Mouse (Mus musculus): ENCODE measurements around the gene Btg1.

Gene Btg1

DNA sequence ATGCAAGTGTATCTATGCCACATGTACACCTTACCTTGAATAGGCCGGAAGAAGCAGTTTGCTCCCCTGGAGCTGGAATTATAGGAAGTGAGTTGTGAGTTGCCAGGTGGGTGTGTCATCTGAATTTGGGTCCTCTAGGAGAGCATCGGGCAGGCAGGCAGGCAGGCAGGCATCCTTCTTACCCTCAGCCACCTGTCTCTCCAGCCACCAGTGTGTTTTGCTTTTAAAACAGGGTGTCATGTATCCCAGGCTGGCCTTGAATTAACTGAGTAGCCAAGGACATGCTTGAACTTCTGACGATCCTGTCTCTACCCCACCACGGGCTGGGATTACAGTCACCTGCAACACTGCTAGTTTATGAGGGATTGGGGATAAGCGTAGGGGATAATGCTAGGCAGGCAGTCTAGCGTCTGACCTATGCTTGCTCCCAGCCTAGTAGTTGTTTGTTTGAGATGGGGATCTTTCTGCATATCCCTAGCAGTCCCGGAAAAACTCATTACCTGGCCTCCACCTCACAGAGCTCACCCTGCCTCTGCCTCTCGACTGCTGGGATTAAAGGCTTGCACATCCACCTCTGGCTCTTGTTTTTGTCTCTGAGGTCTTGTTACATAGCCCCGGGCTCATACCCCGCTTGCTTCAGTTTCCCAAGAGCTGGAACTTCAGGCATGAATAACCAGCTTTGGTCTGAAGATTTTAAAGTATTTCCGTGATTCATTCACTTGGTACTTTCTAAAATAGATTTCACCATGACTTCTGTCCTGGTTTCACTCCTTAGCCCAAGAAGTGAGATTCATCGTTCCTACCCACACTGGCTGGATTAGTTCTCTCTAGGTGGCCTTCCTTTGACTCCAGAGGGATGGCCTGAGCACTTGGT is 15.7 kb downstream of the Btg1 start:
- DNase-seq (ENCODE audit: low spot score), result no peak

DNA sequence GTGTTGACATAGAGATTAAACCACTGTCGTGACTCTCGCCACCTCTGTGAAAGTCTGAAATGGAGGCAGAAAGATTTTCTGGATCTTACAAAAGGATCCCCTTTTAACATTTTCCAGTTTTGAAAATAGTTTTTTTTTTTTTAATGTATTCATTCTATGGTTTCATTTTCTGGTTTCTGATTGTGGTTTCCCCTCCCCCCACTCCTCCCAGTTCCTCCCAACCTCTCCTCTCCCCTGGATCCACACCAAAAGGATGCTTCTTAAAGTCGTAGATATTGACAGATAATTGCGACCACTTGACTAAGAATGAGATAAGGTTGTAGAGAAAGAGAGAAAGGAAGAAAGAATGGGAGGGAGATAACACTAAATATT is 16.3 kb downstream of the Btg1 start:
- DNase-seq (ENCODE audit: low spot score), result no peak

DNA sequence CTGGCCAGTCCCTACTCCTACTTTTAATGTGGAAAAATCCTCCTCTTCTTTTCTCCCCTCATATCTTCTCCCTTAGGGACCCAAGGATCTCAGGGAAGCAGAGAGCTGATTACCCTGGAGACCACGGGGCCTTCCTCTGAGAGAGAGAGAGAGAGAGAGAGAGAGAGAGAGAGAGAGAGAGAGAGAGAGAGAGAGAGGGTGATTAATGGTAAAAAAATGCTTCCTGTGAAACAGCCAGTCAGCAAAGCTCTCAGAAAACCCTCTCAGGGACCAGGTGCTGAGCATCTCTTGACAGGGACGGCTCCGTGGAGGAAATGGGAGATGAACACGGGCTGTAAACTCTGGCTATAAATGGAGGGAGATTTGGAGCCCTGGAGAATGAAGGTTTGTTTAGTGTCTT is 18.7 kb downstream of the Btg1 start:
- DNase-seq (ENCODE audit: low spot score), result no peak

DNA sequence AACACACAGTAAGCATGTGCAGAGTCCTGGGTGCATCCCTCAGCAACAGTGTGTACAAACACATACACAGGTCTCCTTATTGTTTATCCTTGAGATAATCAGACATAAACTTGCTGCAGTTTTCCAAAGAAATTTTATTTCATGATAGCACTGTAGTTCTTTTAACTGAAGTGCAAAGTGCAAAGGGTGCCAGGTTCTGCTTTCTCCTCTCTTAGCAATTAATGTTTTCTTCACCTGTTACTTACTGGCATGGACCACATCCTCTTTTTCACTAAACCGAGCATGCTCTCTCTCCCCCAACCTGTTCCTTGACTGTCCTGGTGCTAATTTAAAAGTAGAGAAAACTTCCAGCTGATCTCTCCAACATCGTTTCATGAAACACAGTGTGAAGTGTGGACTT is 21.7 kb downstream of the Btg1 start:
- DNase-seq (ENCODE audit: low spot score), result no peak

DNA sequence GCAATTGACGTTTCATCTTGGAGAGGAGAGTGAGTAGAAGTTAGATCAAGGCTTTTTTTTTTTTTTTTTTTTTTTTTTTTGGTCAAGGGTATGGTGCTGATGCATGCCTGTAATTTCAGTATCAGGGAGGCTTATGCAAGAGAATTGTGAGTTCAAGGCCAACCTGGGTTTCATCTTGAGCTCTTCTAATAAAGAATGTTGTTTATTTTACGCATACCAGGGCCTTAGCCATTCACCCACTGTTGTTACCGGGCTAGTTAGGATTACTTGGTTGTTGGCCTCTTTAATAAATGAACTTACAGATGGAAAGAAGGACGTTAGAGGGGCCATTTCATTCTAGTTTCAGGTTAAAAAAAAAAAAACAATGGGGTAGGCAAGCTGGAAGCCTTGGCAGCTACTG is 25.2 kb downstream of the Btg1 start:
- DNase-seq (ENCODE audit: low spot score), result no peak

DNA sequence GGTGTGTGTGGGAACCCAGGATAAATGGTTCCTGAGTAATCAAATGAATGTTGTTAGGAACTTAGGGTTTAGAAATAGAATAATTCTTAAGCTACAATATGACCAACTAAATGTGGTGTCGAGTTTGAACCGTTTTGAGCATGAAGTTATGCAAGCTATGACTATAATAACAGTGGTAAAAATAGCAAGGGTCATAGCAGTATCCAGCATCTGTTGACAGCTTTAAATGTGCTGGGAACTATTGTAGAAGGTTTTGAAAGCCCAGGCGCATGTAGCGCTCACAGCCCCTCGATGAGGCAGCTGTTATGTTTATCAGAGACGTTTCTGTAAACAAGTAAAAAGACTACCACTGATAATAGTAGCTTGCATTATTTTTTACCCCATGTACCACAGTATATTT is 25.9 kb downstream of the Btg1 start:
- DNase-seq (ENCODE audit: low spot score), result no peak

DNA sequence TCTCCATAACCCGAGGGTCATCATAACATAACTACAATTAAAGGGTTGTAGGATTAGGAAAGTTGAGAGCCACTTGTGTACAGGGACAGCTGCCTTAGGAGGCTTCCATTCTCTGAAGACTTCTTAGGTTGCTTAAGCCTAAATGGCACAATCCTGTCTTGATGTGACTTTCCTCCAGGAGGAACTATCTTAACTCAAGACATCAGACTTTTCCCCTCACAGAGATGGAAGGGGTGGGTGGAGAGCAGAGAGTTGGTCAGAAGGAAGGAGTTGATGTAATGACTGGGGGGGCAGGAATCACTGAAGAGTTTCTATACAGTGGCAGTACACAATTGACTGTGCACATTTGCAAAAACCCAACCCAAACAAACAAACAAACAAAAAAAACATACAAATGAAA is 28.4 kb downstream of the Btg1 start:
- no peak for DNase-seq (ENCODE audit: low spot score)

DNA sequence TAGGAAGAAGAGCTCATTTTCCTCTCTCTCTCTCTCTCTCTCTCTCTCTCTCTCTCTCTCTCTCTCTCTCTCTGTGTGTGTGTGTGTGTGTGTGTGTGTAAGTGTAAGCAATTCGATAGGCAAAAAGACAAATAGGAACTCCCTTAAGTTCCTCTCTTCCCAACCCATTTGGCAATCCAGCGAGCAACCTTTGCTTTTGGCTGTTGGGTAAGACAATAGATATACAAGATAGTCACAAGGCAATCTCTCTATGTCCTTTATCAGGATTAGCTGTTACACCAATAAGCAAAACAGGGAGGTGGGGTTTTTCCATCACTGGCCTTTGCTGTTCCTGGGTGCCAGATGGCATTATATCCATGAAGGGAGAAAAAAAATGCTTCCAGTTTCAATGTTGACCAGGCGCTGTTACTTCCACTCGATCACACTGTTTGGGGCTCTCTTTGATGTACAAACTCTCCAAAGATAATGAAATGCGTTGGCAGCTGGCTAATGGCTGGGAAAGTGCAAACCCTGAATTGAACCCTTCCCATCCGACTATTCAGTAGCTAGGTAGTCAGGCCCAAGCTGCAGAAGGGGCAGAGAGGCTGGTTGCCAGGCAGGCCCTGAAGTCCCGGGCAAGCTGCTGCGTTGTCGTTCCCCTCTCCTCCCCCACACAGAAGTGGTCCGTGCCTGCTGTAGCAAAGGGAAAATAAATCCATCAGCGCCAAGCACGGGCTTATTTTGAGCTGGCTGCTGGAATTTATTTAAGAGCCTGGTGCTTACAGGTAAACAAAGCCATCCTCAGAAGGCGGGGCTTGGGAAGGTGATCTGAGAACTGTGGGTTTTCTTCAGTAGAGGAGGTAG is 29.4 kb downstream of the Btg1 start:
- DNase-seq (ENCODE audit: low spot score), result no peak

DNA sequence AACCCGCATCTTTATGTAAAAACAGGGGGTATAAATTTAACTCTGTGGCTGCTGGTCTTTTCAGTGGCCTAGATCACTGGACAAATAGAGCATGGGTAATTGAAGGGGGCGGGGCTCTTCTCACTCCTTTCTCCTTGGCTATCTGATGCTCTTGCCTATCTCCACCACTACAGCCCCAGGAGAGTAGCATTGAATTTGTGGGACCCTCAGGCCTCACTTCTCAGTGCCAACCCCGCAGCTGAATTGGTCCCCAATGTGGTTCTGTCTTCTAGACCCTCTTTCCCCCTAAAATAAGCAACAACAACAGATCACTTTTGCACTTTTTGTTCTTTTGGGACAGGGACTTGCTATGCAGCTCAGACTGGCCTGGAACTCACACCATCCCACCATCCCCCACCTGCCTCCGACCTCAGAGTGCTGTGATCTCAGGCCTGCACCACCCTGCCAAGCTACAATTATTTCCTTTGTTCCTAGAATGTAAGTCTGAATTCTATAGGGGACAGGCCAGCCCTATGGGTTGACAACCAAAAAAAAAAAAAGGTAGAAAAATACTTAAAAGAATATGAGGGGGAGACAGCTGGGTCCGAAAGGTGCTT is 30.2 kb downstream of the Btg1 start:
- DNase-seq (ENCODE audit: low spot score), result no peak

DNA sequence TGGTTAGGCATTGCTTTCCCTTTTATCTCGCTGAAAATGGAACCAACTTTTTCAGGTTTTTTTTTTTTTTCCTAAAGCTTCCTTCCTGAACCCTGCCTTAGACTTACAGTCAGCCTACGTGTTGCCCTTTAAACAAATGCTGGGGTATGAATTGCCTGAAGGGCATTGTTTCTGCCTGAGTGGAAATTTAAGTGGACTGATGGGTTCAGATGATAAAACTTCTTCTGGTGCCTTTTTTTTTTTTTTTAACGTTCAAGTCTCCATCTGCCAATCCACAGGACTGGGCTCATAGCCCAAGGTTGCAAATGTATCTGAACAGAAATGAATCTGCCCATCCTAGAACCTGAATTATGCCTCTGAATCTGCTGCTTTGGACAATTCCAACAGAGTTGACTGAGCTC is 31.4 kb downstream of the Btg1 start:
- no peak for DNase-seq (ENCODE audit: low spot score)

DNA sequence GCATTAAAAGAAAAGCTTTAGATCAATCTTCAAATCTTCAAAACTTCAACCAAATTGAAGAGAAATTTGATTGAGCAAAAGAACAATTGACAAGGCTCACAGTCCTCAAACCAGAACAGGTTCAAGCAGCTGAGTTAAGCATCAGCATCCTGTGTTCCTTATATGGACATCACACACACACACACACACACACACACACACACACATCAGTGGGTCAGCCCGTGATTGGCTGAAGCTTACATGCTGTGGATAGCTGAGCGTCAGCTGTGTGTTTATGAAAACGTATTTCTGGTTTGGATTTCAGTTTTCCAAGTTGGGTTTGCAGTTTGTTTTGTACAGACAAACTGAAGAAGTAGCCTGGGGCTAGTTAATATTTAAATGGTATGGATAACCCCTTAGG is 32.7 kb downstream of the Btg1 start:
- no peak for DNase-seq (ENCODE audit: low spot score)

DNA sequence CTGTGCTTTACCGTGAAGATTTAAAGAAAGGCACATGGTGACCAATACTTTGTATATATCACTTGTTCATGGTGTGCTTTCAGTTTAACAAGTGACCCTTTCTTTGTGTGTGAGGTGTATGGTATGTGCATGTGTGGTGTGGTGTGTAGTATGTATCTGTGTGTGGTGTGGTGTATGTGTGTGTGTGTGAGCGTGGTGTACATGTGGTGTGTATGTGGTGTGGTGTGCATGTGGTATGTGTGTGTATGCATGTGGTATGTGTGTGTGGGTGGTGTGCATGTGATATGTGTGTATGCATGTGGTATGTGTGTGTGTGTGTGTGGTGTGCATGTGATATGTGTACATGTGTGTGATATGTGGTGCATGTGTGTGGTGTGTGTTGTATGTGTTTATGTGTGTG is 35.6 kb downstream of the Btg1 start:
- no peak for DNase-seq (ENCODE audit: low spot score)

DNA sequence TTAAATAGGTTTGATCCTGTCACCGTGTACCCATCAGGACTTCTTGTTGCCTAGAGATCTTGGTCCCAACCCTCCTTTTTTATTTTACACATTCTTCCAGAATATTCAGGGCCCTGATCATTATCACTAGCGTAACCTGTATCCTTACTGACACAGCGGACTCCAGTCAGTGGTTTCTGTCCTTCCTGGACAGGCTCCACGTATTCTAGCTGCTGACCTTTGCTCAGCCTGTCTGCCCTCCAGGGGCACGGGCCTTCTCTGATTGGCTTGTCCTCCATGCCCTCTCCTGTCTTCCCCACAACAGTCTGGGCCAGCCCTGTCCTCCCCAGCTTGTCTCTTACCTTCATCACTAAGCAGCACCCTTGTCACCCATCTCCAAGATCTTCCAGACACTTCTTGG is 36.2 kb downstream of the Btg1 start:
- DNase-seq (ENCODE audit: low spot score), result no peak

DNA sequence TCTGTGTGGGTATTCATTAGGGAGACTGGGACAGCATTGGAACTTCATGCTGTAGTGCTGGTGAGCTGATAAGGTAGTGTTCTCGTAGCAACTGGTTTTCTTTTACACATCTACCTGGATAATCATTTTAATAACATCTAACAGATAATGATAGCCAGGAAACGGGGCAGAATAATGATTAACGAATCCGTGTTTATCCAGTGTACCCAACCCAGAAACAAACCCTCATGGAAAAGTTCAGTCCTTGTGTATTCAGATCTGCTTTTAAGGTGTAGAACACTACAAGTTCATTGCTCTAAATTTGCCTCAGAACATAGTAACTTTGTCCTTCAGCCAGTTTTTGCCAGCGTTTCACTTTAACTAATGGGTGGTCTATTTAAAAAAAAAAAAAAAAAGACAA is 37.3 kb downstream of the Btg1 start:
- no peak for DNase-seq (ENCODE audit: low spot score)

DNA sequence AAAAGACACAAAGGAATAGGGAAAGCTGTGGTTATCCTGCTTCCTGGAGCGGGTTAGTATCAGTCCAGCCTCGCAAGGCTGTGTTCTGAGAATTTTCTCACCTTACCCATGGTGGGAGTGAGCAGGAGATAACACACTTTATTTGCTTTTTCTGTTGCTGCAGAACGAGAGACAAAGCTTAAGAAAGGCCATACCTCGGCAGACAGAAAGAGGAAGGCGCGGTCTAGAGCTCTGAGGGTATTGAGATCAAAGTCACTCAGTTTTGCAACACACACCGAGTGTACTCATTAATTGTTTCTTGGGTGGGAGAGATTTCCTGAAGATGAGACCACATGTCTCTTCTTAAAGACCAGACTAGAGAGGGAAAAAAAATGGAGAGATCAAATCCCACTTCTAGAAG is 37.8 kb downstream of the Btg1 start:
- no peak for DNase-seq (ENCODE audit: low spot score)

DNA sequence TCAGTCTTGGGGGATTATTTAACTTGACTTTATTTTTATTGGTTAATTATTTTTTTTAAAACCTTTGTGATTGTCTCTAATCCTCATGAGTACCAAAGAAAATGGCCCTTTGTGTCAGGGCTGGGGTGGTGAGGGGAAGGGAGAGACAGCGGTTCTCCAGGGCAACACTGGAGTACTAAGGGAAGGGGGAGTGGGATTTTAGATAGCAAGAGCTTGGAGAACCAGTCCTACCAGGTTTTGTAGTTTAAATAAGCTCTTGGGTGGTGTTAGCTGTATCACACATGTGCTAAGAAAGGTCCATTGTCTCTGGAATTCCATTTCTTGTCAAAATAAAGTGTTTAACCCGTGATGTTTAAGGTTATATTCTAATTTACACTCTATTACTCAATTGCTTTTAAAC is 38.3 kb downstream of the Btg1 start:
- DNase-seq (ENCODE audit: low spot score), result no peak

DNA sequence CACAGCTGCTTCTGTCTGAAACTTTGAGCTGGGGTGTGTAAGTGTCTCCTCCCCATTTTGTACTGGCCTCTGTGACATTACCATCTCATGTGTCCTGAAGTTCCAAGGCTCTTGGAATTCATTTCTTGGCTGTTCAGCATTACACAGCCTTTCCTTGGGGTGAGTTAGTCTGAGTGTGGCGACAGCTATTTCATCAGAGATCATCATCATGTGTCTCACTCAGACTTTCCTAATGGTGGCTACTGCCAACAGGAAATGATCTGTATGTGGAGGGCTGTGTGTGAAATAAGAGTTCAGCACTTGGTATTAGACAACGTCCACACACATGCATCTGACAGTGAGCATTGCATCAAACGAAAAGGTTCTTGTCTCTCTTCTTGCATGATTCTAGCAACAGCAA is 39.4 kb downstream of the Btg1 start:
- no peak for DNase-seq (ENCODE audit: low spot score)

DNA sequence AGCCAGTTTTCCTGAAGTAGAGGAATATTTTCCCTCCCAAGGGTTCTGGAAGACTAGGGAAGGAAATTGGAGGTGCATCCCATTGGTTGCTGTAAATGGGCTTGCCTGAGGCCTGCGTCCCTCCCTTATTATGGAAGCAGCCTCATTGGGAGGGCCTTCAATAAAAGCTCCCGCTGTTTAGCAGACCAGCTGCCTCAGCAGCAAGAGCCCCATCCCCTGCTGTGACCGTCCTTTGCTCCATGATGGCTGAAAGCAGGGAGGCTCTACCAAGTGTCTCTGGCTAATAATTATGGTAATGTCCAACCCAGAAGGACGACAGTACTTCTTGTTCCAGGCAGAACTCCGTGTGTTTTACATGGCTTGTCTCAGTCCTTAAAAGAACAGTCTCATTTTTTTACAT is 42.1 kb downstream of the Btg1 start:
- DNase-seq (ENCODE audit: low spot score), result no peak

DNA sequence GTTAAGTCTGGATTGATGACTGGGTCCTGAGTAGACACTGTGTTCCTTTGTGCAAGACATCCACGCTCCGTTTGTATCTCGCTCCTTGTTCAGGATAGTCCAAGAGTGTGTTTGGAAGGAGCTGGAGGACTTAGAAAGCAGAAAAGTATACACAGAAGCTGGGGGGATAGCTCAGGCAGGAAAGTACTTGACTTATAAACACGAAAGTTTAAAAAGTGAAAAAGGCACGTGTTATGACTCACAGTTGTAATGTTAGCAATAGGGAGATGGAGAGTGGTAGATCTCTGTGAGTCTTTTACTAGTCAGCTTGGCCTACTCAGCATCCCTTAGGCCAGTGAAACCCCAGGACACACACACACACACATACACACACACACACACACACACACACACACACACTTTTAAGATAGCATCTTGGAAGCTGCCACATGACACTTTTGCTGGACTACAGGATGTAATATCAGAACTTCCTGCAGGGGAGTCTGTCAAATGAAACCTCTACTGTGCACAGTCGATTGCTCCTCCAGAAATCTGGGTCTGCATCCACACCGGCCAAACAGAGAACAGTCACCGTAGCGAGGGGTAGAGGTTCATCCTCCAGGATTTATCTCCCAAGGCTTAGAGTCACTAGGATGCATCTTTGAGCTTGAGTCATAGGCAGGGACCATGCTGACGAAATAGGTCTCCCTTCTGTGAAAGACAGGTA is 43.6 kb downstream of the Btg1 start:
- DNase-seq (ENCODE audit: low spot score), result no peak

DNA sequence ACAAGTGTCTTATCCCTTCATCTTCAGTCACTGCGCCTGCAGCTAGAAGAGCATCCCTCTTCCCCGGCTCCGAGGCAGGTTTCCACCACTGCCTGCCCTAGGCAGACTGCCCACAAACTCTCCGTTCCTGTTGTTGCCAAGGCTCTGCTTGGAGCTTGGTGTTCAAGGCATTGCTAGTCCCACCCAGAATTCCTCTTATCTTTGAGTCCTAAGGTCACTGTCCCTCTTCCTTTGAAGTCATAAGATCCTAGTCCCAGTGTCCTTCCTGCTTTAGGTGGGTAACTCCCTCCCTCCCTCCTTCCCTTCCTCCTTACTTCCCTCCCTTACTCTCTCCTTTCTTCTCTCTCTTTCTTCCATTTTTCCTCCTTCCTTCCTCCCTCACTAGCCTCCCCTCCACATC is 46.2 kb downstream of the Btg1 start:
- DNase-seq (ENCODE audit: low spot score), result no peak

DNA sequence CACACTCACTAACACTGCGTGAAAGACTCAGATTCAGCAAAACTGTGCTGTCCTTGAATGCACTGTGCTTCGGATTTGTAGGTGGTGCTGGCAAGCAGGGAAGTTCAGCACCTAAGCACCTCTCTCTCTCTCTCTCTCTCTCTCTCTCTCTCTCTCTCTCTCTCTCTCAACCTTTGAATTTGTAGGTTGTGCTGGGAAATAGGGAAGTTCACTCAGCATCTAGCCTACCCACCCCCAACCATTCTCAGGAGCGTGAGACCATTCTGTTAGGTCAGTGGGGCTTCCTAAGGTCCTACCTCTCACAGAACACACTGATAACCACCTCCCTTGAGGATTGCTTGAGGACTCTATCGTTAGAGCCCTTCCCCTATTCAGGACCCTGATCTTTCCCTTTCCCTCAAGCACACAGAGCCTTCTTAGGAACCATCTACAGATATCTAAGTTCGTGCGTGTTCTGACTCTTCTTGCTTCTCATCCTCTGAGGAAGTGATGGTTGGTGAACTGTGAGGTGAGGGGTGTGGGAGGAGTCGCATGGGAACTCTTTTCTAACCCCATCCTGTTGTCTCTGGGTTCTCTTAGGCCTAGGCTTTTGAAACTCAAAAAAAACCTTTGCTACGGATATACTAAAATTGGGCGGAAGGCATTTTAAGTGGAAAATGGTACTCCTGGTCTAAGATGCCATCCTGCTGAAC is 47.1 kb downstream of the Btg1 start:
- no peak for DNase-seq (ENCODE audit: low spot score)

All from left cerebral cortex, adult 11 months (tissue).